Mouse (Mus musculus) Muller cell, postnatal 12 days (primary cell): ENCODE measurements around the gene Bhlhe41.

Experiments
- DNase-seq: peaks from one replicate; pipeline ENCODE4 v3.0.0-alpha.2; 2015; ENCODE audit errors: inconsistent ontology term

Bhlhe41 gene

DNA sequence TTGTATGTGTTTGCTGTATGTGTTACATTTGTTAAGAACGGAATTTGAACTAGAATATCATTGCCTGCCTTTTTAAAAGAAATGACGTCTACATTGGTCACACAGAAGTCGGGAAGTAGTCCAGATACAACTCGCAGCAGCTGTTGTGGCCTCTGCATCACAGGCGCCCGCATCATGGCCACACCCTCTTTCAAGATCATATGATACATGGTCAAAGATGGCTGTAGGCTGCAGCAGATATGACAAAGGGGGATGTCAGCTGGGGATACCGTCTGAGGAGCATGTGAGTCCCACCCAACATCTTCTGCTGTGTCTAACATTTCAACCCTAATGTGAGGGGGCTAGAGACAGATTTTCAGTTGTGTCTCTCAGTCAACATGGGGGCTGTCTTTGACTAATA lies 6.7 kb upstream of the Bhlhe41 start:
- no peak for DNase-seq

DNA sequence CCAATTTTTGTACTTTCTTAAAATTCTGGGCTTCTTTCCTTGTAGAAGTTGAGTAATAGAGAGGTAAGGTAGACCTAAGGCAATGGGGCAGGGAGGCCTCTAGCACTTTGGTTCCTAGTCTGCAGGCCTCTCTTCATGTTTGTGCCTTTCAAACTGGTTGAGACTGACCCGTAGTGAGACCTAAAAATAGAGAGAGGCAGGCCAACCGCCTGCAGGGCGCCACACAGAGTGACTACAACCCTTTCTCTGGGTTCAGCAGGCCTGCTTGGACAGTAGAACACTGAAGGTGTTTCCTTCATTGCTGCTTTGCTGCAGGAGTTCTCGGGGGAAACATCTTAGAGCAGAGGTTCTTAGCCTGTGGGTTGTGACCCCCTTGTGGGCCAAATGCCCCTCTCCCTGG lies 5.6 kb upstream of the Bhlhe41 start:
- no peak for DNase-seq

GRCm38 (mm10) chr6:145867111-145867510 lies 1.8 kb upstream of the Bhlhe41 start:
- DNase-seq = no peak

GRCm38 (mm10) chr6:145865886-145866851 lies 811 bp upstream of the Bhlhe41 start:
- peak; percentile 97 for DNase-seq

- peak; percentile 84 for DNase-seq
Observed at GRCm38 (mm10) chr6:145864171-145864570, 1.2 kb downstream of the Bhlhe41 start.

- peak; percentile 97 for DNase-seq
Observed at GRCm38 (mm10) chr6:145863065-145863971, 2.0 kb downstream of the Bhlhe41 start.

DNA sequence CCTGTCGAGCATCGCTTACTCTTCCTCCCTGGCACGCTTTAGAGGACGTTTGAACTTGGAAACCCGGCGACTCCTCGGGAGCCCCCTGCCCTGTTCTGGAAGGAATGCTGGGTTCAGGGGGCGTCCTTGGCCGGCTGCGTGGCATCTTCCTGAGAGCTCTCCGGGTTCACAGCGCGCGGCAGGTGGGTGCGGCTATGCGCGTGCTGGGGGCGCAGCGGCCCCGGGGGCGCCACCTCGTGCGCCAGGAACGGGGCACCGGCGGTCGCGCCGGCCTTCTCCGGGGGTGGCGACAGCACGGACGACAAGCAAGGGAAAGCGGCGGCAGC lies 2.7 kb downstream of the Bhlhe41 start:
- no peak for DNase-seq

- no peak for DNase-seq
Observed at GRCm38 (mm10) chr6:145862321-145862720, 3.0 kb downstream of the Bhlhe41 start.

GRCm38 (mm10) chr6:145861462-145862227 lies 3.7 kb downstream of the Bhlhe41 start:
- no peak for DNase-seq

DNA sequence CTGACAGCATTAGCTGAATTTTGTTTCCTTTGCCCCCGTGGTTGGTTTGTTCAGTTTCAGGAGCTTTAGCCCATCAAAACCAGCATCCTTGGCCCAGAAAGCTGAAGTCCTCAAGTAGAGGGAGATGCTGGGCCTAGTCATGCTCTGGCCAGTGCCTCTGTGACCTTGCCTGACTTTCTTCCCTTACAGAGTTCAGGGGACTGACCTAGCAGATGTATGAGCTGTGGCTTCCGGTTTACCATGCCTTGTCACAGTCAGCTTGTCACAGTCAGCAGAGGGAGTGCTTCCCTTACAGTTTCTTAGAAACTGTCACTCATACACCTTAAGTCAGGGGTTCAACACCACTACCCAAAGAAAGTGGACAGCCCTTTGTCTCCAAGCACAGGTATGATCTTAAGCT lies 5.0 kb downstream of the Bhlhe41 start:
- no peak for DNase-seq

DNA sequence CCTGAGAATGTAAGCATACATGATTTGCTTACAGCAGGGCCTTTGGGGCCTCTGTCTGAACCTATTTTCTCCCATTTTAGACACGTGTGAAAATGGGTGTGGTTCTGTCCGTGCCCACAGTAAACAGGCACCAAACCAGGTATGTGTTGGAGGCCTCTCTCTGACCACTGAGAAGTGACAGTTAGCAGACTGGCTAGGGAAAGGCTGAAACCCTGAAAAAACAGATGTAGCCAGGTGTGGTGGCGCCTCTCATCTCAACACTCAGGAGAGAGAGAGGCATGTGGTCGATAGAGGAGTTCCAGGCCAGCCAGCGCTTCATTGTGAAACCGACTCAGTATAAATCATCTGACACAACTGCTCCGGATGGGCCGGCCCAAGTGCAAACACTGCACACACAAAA lies 6.9 kb downstream of the Bhlhe41 start:
- no peak for DNase-seq

- DNase-seq = no peak
Observed at GRCm38 (mm10) chr6:145857428-145857827, 7.9 kb downstream of the Bhlhe41 start.

DNA sequence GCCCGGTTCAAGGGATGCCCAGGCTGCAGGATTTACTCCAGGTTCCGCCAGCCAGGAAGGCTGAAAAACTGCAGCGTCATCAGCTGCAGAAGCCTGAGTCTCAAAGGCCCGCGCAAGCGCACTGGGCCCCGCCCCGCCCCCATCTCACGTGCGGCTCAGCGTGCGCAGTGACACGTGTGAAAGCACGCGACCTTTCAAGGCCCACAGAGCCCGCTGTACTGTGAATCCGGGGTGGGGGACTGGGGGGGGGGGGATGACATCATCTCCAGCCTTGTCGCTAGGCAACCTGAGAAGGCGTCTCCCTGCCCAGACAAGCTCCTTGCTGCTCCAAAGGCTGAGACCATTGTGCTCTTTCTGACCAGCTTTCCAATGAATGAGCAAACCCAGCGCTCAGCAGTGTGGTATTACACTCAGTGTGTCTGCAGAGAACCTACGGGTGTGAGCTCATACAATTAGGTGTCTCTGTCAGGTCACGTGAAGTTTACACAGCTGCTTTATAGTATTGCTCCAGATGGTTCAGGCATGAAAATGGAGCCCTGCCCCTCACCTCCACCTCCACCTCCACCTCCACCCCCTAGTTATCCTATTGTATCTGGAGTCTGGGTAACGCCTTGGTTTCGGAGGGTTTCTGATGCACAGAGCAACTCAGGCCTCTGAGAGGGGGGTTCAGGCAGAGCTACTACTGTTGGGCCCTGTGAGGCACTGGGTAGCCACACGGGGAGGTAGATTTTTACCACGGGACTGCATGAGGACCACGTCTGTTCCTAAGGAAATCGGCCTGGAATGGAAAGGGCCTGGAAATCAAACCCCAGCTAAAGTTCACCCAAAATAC lies 9.4 kb downstream of the Bhlhe41 start:
- DNase-seq = peak; percentile 99

DNA sequence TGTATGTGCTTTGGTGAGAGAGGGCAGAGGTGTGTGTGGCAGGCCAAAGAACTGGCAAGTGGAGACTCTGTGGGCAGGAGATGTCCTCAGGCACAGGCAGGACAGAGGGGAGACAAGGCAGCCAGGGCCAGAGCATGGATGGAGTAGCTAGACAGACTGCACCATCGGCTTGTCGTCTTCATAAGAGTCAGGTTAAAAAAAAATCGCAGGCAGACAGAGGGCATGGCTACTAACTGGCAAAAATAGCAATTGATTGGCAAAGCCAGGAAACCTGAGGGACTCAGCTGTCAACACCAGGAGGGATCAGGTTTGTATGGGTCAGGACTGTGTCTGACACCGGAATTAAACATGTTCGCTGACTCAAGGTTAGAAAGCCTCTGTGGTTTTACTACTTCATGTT lies 10.6 kb downstream of the Bhlhe41 start:
- DNase-seq = no peak

DNA sequence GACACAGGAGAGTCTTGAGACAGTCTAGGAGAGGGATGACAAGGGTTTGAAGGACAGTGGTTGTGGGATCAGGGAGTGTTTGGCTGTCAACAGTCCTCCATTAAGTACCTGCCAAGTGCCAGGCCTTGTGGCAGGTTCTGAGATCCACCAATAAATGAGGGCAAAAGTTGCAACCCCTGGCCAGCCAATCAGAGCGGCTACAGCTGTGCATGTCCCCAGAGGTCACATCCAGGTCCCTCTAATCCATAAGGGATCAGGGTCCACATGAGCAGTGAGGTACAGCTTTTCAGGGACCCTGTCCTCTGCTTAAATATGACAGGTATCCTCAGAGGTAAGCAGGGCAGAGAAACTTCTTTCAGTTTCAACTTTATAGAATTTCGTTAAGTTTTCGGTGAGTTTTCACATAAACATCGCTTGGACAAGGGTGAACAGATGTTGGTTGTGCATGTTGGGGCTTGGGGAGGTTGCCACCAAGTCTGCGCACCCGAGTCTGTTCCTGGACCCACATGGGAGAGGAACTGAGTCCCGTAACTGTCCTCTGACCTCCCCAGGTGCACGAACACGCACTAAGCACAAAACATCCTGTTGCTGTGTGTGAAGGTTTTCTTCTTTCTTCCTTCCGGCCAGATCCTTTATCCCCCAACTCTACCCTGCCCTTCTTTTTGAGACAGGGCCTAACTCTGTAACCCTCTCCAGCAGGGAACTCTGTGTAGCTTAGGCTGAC lies 11.8 kb downstream of the Bhlhe41 start:
- no peak for DNase-seq

- DNase-seq = no peak
Observed at GRCm38 (mm10) chr6:145852708-145853107, 12.7 kb downstream of the Bhlhe41 start.

GRCm38 (mm10) chr6:145851956-145852355 lies 13.4 kb downstream of the Bhlhe41 start:
- DNase-seq = no peak

GRCm38 (mm10) chr6:145850789-145851188 lies 14.6 kb downstream of the Bhlhe41 start:
- DNase-seq = no peak

DNA sequence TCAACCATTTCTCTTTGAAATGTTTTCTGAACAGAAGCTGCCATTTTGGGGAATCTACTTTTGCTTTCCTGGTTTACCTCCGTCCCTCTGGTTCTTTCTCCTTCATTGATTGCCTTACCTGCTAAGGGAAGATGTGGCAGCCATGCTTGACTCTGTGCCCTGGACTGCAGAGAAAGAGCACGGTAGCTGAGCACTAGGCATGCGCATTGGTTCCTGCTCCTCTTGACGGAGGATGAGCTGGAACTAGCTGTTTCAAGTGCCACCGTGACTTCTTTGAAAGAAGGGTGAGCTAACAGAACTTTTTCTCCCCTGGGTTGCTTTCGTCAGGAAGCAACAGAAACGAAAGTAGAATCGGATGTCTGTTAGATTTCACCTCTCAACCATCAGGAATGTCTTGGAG lies 17.7 kb downstream of the Bhlhe41 start:
- no peak for DNase-seq

- no peak for DNase-seq
Observed at GRCm38 (mm10) chr6:145846948-145847347, 18.4 kb downstream of the Bhlhe41 start.
